Mouse (Mus musculus): ENCODE measurements around the gene Krt31. TPM values are rescaled to one million over a fixed set of nuclear protein-coding genes. Genes with fewer than 3 reads are reported as not detected.

Krt31 gene
- total RNA-seq (2014; rRNA removed) (0.93 TPM in 1 of 2 replicates, not detected in the other), polyA plus RNA-seq (2015; fragmentation: Nextera tagmentation; extraction: Ambion mirVana) (not detected in 2 replicates)

GRCm38 (mm10) chr11:100050451-100050850, at the start of gene Krt31:
Gene Krt31, minus strand, starts transcription at chr11:100050551.
- DNase-seq (ENCODE audit: low spot score) (no peak), ATAC-seq (ENCODE audit: low FRiP score) (no peak)
- WGBS: 84% methylated on average over 3 of the region's 3 CpGs
- H3K27me3 ChIP-seq (ENCODE audit: insufficient read depth, low read length): no peaks in the 10 kb centered on the region
- no peak within 1 kb of the TSS for H3K4me2 ChIP-seq (ENCODE audit: low read depth, low read length, poor library complexity, severe bottlenecking)
- H3K4me3 ChIP-seq (ENCODE audit: low read depth, low read length): no peak within 1 kb of the TSS
- no peaks in the 10 kb centered on the region for H3K9me3 ChIP-seq (ENCODE audit: low read length)
- H3K36me3 ChIP-seq (ENCODE audit: insufficient read depth, low read length): no peaks in the 10 kb centered on the region
- no peak within 1 kb of the TSS for H3K27ac ChIP-seq (ENCODE audit: low read depth, low read length)
- no peak for TF ChIP-seq CTCF (IDR thresholded peaks at IDR 0.05)
- H3K4me1 ChIP-seq (ENCODE audit: insufficient read depth, low read length): no peaks in the 10 kb centered on the region
- no peak within 1 kb of the TSS for H3K9ac ChIP-seq (replicated peaks; ENCODE audit: low read length, poor library complexity, severe bottlenecking)

- TF ChIP-seq CTCF (IDR thresholded peaks at IDR 0.05): no peak
- Histone ChIP-seq H3K9ac (replicated peaks; ENCODE audit: low read length, poor library complexity, severe bottlenecking) (no peak overlapping the region), H3K4me3 (ENCODE audit: low read depth, low read length) (no peak overlapping the region), H3K4me1 (ENCODE audit: insufficient read depth, low read length) (no peaks in the 10 kb centered on the region), H3K27ac (ENCODE audit: low read depth, low read length) (no peak overlapping the region), H3K4me2 (ENCODE audit: low read depth, low read length, poor library complexity, severe bottlenecking) (no peak overlapping the region), H3K9me3 (ENCODE audit: low read length) (no peaks in the 10 kb centered on the region), H3K36me3 (ENCODE audit: insufficient read depth, low read length) (no peaks in the 10 kb centered on the region), H3K27me3 (ENCODE audit: insufficient read depth, low read length) (no peaks in the 10 kb centered on the region)
- no peak for DNase-seq (ENCODE audit: low spot score)
- ATAC-seq (ENCODE audit: low FRiP score): no peak
- WGBS: 78% methylated on average over 9 of the region's 9 CpGs
These were observed 47.5 kb upstream of the Krt31 start for GRCm38 (mm10) chr11:100097819-100098218.

- no peak for ATAC-seq (ENCODE audit: low FRiP score)
- no peaks in the 10 kb centered on the region for H3K27me3 ChIP-seq (ENCODE audit: insufficient read depth, low read length)
- H3K4me2 ChIP-seq (ENCODE audit: low read depth, low read length, poor library complexity, severe bottlenecking): no peak within 1 kb of the TSS
- no peak within 1 kb of the TSS for H3K27ac ChIP-seq (ENCODE audit: low read depth, low read length)
- H3K9ac ChIP-seq (replicated peaks; ENCODE audit: low read length, poor library complexity, severe bottlenecking): no peak within 1 kb of the TSS
- no peaks in the 10 kb centered on the region for H3K9me3 ChIP-seq (ENCODE audit: low read length)
- H3K4me1 ChIP-seq (ENCODE audit: insufficient read depth, low read length): no peaks in the 10 kb centered on the region
- H3K36me3 ChIP-seq (ENCODE audit: insufficient read depth, low read length): no peaks in the 10 kb centered on the region
- WGBS: 91% methylated on average over 9 of the region's 9 CpGs
- DNase-seq (ENCODE audit: low spot score): no peak
- no peak within 1 kb of the TSS for H3K4me3 ChIP-seq (ENCODE audit: low read depth, low read length)
- no peak for TF ChIP-seq CTCF (IDR thresholded peaks at IDR 0.05)
These were observed 45.8 kb upstream of the Krt31 start, which contains the start of gene Krt35 for GRCm38 (mm10) chr11:100096141-100096540. Gene Krt35, minus strand, starts transcription at chr11:100096241.

GRCm38 (mm10) chr11:100088378-100089025, 38.2 kb upstream of the Krt31 start:
- Histone ChIP-seq H3K36me3 (ENCODE audit: insufficient read depth, low read length) (no peaks in the 10 kb centered on the region), H3K4me3 (ENCODE audit: low read depth, low read length) (no peak overlapping the region), H3K4me1 (ENCODE audit: insufficient read depth, low read length) (no peaks in the 10 kb centered on the region), H3K4me2 (ENCODE audit: low read depth, low read length, poor library complexity, severe bottlenecking) (no peak overlapping the region), H3K9ac (replicated peaks; ENCODE audit: low read length, poor library complexity, severe bottlenecking) (no peak overlapping the region), H3K9me3 (ENCODE audit: low read length) (no peaks in the 10 kb centered on the region), H3K27me3 (ENCODE audit: insufficient read depth, low read length) (no peaks in the 10 kb centered on the region), H3K27ac (ENCODE audit: low read depth, low read length) (no peak overlapping the region)
- no peak for TF ChIP-seq CTCF (IDR thresholded peaks at IDR 0.05)
- ATAC-seq (ENCODE audit: low FRiP score) (no peak), DNase-seq (ENCODE audit: low spot score) (no peak)
- WGBS: 70% methylated on average over 7 of the region's 7 CpGs

GRCm38 (mm10) chr11:100087861-100088260, 37.5 kb upstream of the Krt31 start, which contains the start of gene Krt32:
Gene Krt32, minus strand, starts transcription at chr11:100088226.
- no peak for TF ChIP-seq CTCF (IDR thresholded peaks at IDR 0.05)
- no peaks in the 10 kb centered on the region for H3K36me3 ChIP-seq (ENCODE audit: insufficient read depth, low read length)
- H3K4me3 ChIP-seq (ENCODE audit: low read depth, low read length): no peak within 1 kb of the TSS
- no peaks in the 10 kb centered on the region for H3K27me3 ChIP-seq (ENCODE audit: insufficient read depth, low read length)
- no peaks in the 10 kb centered on the region for H3K4me1 ChIP-seq (ENCODE audit: insufficient read depth, low read length)
- WGBS: 95% methylated on average over 10 of the region's 10 CpGs
- H3K9me3 ChIP-seq (ENCODE audit: low read length): no peaks in the 10 kb centered on the region
- no peak within 1 kb of the TSS for H3K4me2 ChIP-seq (ENCODE audit: low read depth, low read length, poor library complexity, severe bottlenecking)
- DNase-seq (ENCODE audit: low spot score) (no peak), ATAC-seq (ENCODE audit: low FRiP score) (no peak)
- H3K27ac ChIP-seq (ENCODE audit: low read depth, low read length): no peak within 1 kb of the TSS
- H3K9ac ChIP-seq (replicated peaks; ENCODE audit: low read length, poor library complexity, severe bottlenecking): no peak within 1 kb of the TSS

- Histone ChIP-seq H3K9me3 (ENCODE audit: low read length) (no peaks in the 10 kb centered on the region), H3K27me3 (ENCODE audit: insufficient read depth, low read length) (no peaks in the 10 kb centered on the region), H3K4me1 (ENCODE audit: insufficient read depth, low read length) (no peaks in the 10 kb centered on the region), H3K4me2 (ENCODE audit: low read depth, low read length, poor library complexity, severe bottlenecking) (no peak overlapping the region), H3K36me3 (ENCODE audit: insufficient read depth, low read length) (no peaks in the 10 kb centered on the region), H3K4me3 (ENCODE audit: low read depth, low read length) (no peak overlapping the region), H3K9ac (replicated peaks; ENCODE audit: low read length, poor library complexity, severe bottlenecking) (no peak overlapping the region), H3K27ac (ENCODE audit: low read depth, low read length) (no peak overlapping the region)
- 73% methylated on average over 1 of the region's 1 CpGs for WGBS
- TF ChIP-seq CTCF (IDR thresholded peaks at IDR 0.05): no peak
- ATAC-seq (ENCODE audit: low FRiP score) (no peak), DNase-seq (ENCODE audit: low spot score) (no peak)
These were observed 23.5 kb upstream of the Krt31 start for GRCm38 (mm10) chr11:100073873-100074272.

Data from midbrain, postnatal 0 days (tissue).